Mouse (Mus musculus): ENCODE data around the gene Otop1.
A peak's percentile ranks its signal among the peaks of the same experiment; 100 is the strongest.

Gene Otop1

DNA sequence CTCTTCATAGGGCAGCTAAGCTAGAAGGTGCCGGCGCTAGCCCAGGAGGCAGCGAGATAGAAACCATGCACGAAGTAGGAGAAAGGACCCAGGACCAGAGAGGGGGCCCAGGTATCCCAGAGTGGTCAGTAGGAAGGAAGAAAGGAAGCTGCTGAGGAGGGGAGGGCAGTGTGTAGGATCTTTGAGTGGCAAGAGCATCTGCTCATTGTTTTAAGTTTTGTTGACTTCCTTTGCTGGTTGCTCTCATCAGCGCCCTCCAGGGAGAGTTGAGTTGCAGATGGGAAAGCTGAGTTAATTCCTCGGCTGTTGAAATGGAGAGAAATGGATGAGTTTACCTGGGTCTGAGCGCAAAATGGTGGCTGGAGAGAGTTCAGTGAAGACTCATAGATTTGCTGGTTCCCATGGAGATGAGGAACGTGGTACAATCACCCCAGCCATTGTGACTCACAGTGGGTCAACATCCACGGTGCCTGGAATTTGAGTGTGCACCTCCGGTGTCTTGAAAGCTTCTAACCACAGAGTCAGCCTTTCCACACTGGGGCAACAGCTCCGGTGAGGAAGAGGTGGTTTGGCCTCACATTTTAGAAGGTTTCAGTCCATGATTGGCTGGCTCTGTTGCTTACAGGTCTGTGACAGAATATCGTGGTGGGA, 26.1 kb downstream of the Otop1 start:
- DNase-seq (ENCODE audit: low spot score), result no peak

DNA sequence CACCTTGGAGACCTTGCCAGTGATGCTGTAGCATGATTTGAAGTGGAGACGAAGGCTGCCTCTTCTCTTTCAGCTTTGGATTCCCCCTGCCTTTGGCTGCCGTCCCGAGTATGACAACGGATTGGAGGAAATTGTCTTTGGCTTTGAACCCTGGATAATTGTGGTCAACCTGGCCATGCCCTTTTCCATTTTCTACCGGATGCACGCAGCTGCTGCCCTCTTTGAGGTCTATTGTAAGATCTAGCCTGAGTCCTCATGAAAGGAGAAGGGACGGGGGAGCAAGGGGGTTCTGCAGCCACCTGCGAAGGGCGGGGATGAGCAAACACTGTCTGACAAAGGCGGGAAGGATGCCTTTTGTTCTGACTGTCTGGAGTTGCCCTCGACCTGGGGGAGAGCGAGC, 26.9 kb downstream of the Otop1 start:
- DNase-seq (ENCODE audit: low spot score), result no peak

DNA sequence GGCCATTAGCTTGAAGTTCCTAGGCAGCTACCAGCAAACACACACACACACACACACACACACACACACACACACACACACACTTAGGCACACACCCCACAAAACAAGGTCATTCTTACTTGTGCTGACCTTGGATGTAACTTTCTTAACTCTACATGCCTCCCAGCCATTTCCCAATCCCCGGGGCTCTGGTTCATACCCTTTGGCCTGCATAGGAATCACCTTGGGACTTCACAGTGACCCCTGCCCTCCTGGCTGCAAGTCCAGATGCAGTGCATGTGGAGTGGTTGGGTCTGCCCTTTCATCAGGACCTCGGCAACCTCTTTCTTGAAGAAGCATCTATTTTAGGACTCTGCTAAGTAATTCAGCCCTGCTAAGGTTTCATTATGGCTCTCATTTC, 29.5 kb downstream of the Otop1 start:
- no peak for DNase-seq (ENCODE audit: low spot score)

DNA sequence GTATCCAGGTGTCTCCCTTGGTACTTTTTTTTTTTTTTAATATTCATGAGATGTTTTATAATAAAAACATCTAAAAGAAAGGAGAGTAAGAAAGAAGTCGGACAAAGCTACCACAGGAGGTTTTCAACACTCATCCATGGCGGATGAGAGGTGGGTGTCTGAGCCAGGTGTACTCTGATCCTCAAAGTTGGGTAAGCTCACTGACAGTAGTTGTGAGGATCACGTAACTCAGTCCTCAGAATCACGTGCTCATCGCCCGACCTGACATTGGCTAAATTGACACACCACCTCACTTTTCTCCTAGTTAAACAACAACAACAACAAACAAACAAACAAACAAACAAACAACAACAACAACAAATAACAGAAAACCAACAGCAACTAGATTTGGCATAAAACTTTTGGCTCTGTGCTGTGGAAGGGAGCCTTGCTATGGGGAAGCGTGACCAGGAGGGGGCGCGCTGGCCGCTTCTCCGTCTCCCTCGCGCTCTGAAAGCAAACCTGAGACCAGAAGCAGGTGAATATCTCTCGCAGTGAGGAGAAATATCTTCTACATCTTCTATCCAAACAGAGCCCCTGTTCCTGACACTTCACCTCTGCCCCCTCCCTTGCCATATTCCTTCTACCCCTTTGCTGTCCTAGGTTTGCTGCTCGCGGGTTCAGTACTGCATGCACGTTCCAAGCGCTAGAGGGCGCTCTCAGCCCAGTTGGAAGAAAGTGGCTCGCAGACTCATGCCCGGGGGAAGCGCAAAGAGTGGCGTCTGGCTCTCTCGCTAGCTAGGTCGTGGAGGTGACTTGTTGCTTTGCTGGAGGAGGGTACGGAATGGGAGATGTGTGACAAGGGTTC, 31.7 kb downstream of the Otop1 start:
- DNase-seq (ENCODE audit: low spot score), result peak; percentile 85

DNA sequence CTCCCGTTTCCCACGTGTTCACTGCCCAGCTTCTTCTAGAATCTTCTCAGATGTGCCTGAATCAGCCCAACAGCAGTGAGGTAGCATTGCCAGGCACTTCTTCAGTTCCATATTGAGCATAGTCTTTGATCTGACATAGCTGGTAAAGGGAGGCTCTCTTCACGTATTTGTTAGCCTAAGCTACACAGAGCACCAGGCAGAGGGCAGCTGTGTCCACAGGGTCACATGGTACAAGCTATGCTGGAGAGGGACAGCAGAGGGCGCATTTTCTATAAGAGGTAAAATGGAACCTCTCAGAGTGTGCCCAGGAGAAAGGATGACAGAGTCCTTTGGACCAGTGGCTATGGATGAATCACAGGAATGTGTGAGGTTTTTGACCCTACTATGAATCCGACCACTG, 33.1 kb downstream of the Otop1 start:
- DNase-seq (ENCODE audit: low spot score), result peak; percentile 32

DNA sequence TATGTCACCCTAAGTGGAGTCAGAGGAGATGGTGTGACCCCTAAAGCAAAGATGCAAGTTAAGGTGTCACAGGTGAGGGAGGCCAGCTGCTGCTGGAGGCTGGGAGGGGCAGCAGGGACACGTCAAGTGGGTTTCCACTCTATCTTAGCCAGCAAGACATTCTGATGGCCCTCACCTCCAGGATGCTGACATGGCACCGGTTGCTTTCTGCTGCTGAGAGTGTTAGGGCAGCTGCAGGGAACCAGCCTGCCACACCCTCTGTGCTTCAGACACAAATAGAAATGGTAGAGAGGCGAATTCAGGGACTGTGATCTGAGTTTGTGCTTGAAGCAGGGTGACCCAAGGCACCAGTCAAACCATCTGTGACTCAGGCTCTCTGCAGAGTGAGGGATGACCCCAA, 34.0 kb downstream of the Otop1 start:
- no peak for DNase-seq (ENCODE audit: low spot score)

DNA sequence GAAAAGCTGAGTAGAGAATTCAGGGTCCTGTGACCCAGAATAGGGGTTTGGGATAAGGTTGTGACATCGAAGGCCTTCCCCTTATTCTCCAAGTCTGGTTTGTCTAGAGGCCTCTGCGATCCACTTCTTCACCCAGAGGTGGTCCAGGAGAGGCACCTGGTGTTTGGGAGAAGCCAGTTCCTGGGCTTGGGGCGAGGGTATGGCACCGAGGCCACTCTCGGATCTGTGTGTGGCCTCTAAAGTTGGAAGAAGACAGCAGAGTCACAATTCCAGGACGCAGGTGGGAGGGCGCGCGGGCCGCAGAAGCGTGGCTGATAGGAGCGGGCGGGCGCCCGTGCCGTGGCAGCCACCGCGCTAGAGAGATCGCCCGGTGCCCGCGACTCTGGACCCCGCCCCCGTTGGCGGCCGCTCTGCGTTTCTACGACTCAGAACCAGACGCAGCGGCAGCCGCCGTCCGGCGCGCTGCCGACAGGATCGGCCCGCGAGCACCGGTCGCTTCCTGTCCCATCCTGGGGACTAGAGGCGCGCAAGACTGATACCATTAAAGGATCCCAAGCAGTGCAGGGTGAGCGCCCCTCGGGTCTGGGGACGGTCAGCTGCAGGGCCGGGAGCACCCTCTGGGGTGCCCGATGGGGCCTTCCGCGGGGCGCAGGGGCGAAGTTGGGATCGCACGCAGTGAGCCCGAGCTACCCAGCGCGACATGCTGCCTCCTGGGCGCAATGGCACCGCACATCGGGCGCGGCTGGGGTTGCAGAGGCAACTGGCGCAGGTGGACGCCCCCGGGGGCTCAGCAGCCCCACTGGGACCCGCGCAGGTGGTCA, 43.4 kb downstream of the Otop1 start, which contains the start of gene Drd5:
Drd5 (plus strand) TSS at position 402 of the 821 bp plus-strand sequence.
- no peak for DNase-seq (ENCODE audit: low spot score)

DNA sequence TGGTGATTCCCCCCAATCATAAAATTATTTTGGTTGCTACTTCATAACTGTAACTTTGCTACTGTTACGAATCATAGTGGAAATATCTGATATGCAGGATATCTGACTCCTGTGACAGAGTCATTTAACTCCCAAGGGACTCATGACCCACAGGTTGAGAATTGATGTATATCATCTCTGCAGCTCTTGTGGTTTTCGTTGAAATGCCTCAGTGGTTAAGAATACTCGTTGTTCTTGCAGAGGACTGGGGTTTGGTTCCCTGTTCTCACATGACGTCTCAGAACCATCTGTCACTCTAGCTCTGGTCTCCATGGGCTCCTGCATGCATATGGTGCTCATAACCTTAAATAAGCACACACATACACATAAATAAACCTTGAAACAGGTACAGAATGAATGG, 57.6 kb downstream of the Otop1 start:
- DNase-seq (ENCODE audit: low spot score), result no peak

DNA sequence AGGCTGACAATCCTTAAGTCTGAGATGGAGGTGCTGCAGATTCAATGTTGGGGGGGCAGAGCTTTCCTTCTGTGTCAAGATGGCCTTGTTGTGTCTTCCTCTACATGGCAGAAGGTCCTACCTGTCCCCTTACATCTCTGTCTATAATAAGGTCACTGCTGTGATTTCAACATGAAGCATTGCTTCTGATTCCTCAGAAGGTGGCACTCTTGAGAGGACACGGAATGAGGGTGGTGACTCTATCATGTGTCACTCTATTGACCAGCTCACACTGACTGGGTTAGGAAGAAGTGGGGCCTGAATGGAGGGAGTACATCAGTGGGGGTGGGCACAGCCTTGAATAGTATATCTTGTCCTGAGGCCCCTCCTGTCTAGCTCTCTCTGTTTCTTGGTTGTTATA, 58.8 kb downstream of the Otop1 start:
- no peak for DNase-seq (ENCODE audit: low spot score)

DNA sequence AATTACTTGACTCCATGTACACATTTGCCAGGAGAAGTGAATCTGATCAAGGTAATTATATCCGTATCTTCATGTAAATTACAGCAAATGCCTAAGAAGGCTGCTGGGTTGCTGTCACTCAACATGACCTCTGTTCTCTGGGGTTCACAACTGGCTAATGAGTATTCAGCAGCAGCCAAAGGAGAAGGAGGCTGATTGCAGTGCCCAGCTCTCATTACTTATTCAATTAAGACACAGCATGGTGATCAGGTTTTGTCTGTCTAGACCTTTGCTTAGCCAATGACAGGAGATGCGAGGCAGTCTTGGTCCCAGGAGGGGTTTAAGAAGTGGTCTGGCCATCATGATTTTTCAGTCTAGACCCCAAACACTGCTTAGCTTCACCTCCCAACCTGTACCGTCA, 67.3 kb downstream of the Otop1 start:
- no peak for DNase-seq (ENCODE audit: low spot score)

DNA sequence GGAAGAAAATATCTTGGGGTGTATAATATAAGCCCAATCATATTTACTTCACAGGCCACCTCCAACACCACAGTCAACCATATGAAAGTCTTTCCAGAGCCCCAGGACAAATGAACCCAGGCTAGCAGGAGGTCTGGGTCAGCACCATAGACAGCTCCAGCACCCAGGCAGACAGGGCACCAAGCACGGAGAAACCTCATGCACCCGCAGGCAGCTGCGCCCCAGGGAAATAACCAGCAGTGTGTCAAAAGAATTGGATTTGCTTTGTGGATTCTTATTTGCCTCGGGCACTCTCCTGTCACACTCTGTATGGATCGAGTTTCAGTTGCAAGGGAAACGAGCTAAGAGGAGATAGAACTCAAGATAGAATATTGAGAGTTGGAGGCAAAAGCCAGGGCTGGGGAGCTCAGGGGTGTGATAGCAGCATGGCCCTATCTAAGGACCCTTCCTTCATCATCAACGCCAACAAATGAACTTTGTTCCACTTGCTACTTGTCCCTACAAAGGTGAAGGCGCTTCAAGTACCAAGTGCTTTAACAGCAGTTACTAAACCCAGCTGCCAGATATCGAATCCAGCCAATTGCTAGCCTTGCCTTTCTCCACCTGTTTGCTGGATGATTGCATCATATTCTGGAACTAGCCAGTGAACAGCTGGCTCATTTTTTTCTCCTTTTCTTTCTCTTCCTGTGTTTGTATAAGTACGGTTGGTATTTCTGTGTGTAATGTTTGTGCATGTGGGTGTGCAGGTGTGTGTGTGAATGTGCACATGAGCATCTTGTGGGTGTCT, 71.1 kb downstream of the Otop1 start:
- DNase-seq (ENCODE audit: low spot score), result peak; percentile 52

DNA sequence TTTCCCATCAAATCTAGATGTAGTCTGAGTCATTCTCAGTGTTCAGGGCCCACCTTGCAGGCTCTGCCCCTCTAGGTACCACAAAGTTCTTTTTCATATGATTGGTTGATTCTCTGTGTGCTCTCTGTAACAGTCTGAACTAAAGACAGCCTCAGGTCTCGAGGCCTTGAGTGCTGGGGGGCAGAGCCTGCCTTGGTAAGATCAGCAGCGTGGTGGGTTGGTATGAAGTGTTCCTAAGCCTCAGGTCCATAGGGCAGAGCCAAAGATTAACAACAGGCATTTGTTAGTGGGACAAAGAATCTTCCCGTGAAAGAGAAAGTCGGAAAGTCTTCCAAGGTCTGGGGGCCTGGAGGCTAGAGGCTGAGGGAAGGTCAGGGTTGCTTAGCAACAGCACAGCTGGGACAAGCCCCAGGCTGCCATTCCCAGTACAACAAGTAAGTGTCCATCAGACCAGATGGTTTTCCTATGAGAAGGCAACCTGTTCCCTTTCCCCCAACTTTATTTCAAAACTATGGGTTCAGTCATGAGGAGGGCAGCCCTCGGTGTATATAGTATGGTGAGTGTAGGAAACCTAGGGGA, 74.7 kb downstream of the Otop1 start:
- no peak for DNase-seq (ENCODE audit: low spot score)
